Mouse (Mus musculus): ENCODE data around the gene Iqcn. TPM values are rescaled to one million over a fixed set of nuclear protein-coding genes. Genes with fewer than 3 reads are reported as not detected.

Gene Iqcn
- polyA plus RNA-seq, 1 experiment from 2014 or later: 0.05 TPM

Other genes with a start within 250 kb of the Iqcn start
- 19.5 and 21.2 TPM in 2 replicates for gene Klhl26, start 226.5 kb upstream of the Iqcn start, polyA plus RNA-seq (2014; fragmentation: Nextera tagmentation; extraction: Ambion mirVana)
- 3.7 and 5.1 TPM in 2 replicates for gene Tmem59l, start 216.1 kb upstream of the Iqcn start, polyA plus RNA-seq (2014; fragmentation: Nextera tagmentation; extraction: Ambion mirVana)
- 1.4 and 1.9 TPM in 2 replicates for gene Crlf1, start 210.3 kb upstream of the Iqcn start, polyA plus RNA-seq (2014; fragmentation: Nextera tagmentation; extraction: Ambion mirVana)
- 130 and 136 TPM in 2 replicates for gene Rex1bd, start 196.7 kb upstream of the Iqcn start, polyA plus RNA-seq (2014; fragmentation: Nextera tagmentation; extraction: Ambion mirVana)
- 1,195 and 1,247 TPM in 2 replicates for gene Uba52, start 192.7 kb upstream of the Iqcn start, polyA plus RNA-seq (2014; fragmentation: Nextera tagmentation; extraction: Ambion mirVana)
- 271 and 278 TPM in 2 replicates for gene Fkbp8, start 175.7 kb upstream of the Iqcn start, polyA plus RNA-seq (2014; fragmentation: Nextera tagmentation; extraction: Ambion mirVana)
- 71.1 and 77.6 TPM in 2 replicates for gene Kxd1, start 175.5 kb upstream of the Iqcn start, polyA plus RNA-seq (2014; fragmentation: Nextera tagmentation; extraction: Ambion mirVana)
- gene Ell, start 164.0 kb upstream of the Iqcn start, polyA plus RNA-seq (2014; fragmentation: Nextera tagmentation; extraction: Ambion mirVana): 16.6 and 18.5 TPM in 2 replicates
- gene Isyna1, start 109.1 kb upstream of the Iqcn start, polyA plus RNA-seq (2014; fragmentation: Nextera tagmentation; extraction: Ambion mirVana): 86.8 and 106 TPM in 2 replicates
- 124 and 125 TPM in 2 replicates for gene Ssbp4, start 94.6 kb upstream of the Iqcn start, polyA plus RNA-seq (2014; fragmentation: Nextera tagmentation; extraction: Ambion mirVana)
- gene Lrrc25, start 87.3 kb upstream of the Iqcn start, polyA plus RNA-seq (2014; fragmentation: Nextera tagmentation; extraction: Ambion mirVana): 1.2 and 2.0 TPM in 2 replicates
- gene Gdf15, start 71.0 kb upstream of the Iqcn start, polyA plus RNA-seq (2014; fragmentation: Nextera tagmentation; extraction: Ambion mirVana): 0.55 and 1.1 TPM in 2 replicates
- gene Pgpep1, start 43.1 kb upstream of the Iqcn start, polyA plus RNA-seq (2014; fragmentation: Nextera tagmentation; extraction: Ambion mirVana): 65.5 and 65.9 TPM in 2 replicates
- 290 and 307 TPM in 2 replicates for gene Lsm4, start 30.2 kb upstream of the Iqcn start, polyA plus RNA-seq (2014; fragmentation: Nextera tagmentation; extraction: Ambion mirVana)
- 94.0 and 114 TPM in 2 replicates for gene Jund, start 4.5 kb upstream of the Iqcn start, polyA plus RNA-seq (2014; fragmentation: Nextera tagmentation; extraction: Ambion mirVana)
- 0.67 and 0.88 TPM in 2 replicates for gene Gm3336, start 15.1 kb downstream of the Iqcn start, polyA plus RNA-seq (2014; fragmentation: Nextera tagmentation; extraction: Ambion mirVana)
- gene Pde4c, start 20.3 kb downstream of the Iqcn start, polyA plus RNA-seq (2014; fragmentation: Nextera tagmentation; extraction: Ambion mirVana): 0.39 and 0.42 TPM in 2 replicates
- 27.7 and 28.6 TPM in 2 replicates for gene Rab3a, start 51.2 kb downstream of the Iqcn start, polyA plus RNA-seq (2014; fragmentation: Nextera tagmentation; extraction: Ambion mirVana)
- 58.6 and 59.9 TPM in 2 replicates for gene Mpv17l2, start 57.5 kb downstream of the Iqcn start, polyA plus RNA-seq (2014; fragmentation: Nextera tagmentation; extraction: Ambion mirVana)
- gene Pik3r2, start 73.3 kb downstream of the Iqcn start, polyA plus RNA-seq (2014; fragmentation: Nextera tagmentation; extraction: Ambion mirVana): 40.7 and 47.3 TPM in 2 replicates
- gene Mast3, start 101.6 kb downstream of the Iqcn start, polyA plus RNA-seq (2014; fragmentation: Nextera tagmentation; extraction: Ambion mirVana): 13.1 and 16.7 TPM in 2 replicates
- gene Il12rb1, start 105.0 kb downstream of the Iqcn start, polyA plus RNA-seq (2014; fragmentation: Nextera tagmentation; extraction: Ambion mirVana): 0.24 and 0.35 TPM in 2 replicates
- 7.3 and 7.9 TPM in 2 replicates for gene Arrdc2, start 136.3 kb downstream of the Iqcn start, polyA plus RNA-seq (2014; fragmentation: Nextera tagmentation; extraction: Ambion mirVana)
- 1.6 and 2.1 TPM in 2 replicates for gene Kcnn1, start 159.8 kb downstream of the Iqcn start, polyA plus RNA-seq (2014; fragmentation: Nextera tagmentation; extraction: Ambion mirVana)
- 97.3 and 105 TPM in 2 replicates for gene Ccdc124, start 170.5 kb downstream of the Iqcn start, polyA plus RNA-seq (2014; fragmentation: Nextera tagmentation; extraction: Ambion mirVana)
- 0.32 and 0.45 TPM in 2 replicates for gene Slc5a5, start 189.3 kb downstream of the Iqcn start, polyA plus RNA-seq (2014; fragmentation: Nextera tagmentation; extraction: Ambion mirVana)
- 6,009 and 6,086 TPM in 2 replicates for gene Rpl18a, start 194.0 kb downstream of the Iqcn start, polyA plus RNA-seq (2014; fragmentation: Nextera tagmentation; extraction: Ambion mirVana)
- 43.8 and 44.7 TPM in 2 replicates for gene Map1s, start 202.5 kb downstream of the Iqcn start, polyA plus RNA-seq (2014; fragmentation: Nextera tagmentation; extraction: Ambion mirVana)

Measured in intestine, embryonic 14.5 days (tissue).